In the genomic region with DNA sequence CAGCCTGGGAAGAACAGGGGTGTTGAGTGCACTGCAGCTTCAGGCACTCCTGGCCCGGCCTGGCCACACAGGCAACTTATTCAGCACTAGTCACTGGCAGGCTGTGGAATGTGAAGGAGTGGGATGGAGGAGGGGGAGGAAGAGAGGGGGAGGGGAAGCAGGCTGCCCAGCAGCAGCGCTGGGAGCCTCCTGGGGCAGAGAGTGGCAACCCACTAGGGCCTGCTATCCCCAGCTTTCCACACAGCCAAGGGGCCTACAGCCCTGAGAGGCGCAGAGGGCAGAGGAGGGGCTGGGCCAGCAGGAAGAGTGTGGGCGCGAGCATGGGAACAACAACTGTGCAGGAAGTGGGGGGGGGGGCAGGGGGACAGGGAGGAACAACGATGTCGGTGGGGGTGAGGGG, we compare ENCODE assay signal across 8 mouse cellular contexts. TPM values are rescaled to one million over a fixed set of nuclear protein-coding genes. Genes with fewer than 3 reads are reported as not detected.
DNase-seq lines count a peak whose midpoint lies in the region; ATAC-seq and TF ChIP-seq lines count a peak whose summit lies in the region.

No protein-coding gene starts in this region.

- H3K4me1 ChIP-seq in spleen, adult 2 months (ENCODE audit: control insufficient read depth, insufficient read depth, insufficient read length), result peaks cover 19% of the 10 kb centered on the region
- H3K4me1 ChIP-seq in heart, embryonic 13.5 days, result peaks cover 48% of the 10 kb centered on the region
- peaks cover 46% of the 10 kb centered on the region for H3K4me1 ChIP-seq in limb, embryonic 15.5 days
- H3K4me1 ChIP-seq in midbrain, postnatal 0 days (ENCODE audit: insufficient read depth, low read length), result peaks cover 8% of the 10 kb centered on the region

- peak; percentile 24; the same call in 1 of the 2 replicates for ATAC-seq in heart, embryonic 13.5 days (ENCODE audit: extremely low read depth, insufficient number of reproducible peaks, low FRiP score, low TSS enrichment)
- ATAC-seq in limb, embryonic 15.5 days (ENCODE audit: insufficient number of reproducible peaks, low FRiP score, low TSS enrichment, low read depth), result peak; percentile 64; the same call in 1 of the 2 replicates
- ATAC-seq in midbrain, postnatal 0 days (ENCODE audit: low FRiP score), result no peak
- no peak for ATAC-seq in granulocyte monocyte progenitor cell, adult 5-6 weeks (replicated peaks; ENCODE audit: poor library complexity, severe bottlenecking)

- peak overlapping the region; percentile 57 for H3K4me2 ChIP-seq in heart, embryonic 13.5 days
- peak overlapping the region; percentile 17; the same call in 1 of the 2 replicates for H3K4me2 ChIP-seq in limb, embryonic 15.5 days
- H3K4me2 ChIP-seq in midbrain, postnatal 0 days (ENCODE audit: low read depth, low read length, poor library complexity, severe bottlenecking), result no peak overlapping the region

- H3K9ac ChIP-seq in heart, embryonic 13.5 days, result peak overlapping the region; percentile 72
- H3K9ac ChIP-seq in limb, embryonic 15.5 days, result no peak overlapping the region
- H3K9ac ChIP-seq in midbrain, postnatal 0 days (replicated peaks; ENCODE audit: low read length, poor library complexity, severe bottlenecking), result 0 out of 2 replicates have a peak overlapping the region, but pooled peaks have one; percentile 13

- peak overlapping the region; percentile 56 for H3K27ac ChIP-seq in spleen, adult 2 months (ENCODE audit: insufficient read depth, low read length)
- peak overlapping the region; percentile 91 for H3K27ac ChIP-seq in heart, embryonic 13.5 days (replicated peaks)
- H3K27ac ChIP-seq in limb, embryonic 15.5 days, result peak overlapping the region; percentile 67
- H3K27ac ChIP-seq in midbrain, postnatal 0 days (ENCODE audit: low read depth, low read length), result 0 out of 2 replicates have a peak overlapping the region, but pooled peaks have one; percentile 12

- TF ChIP-seq POLR2A in spleen, adult 2 months (IDR thresholded peaks at IDR 0.05; ENCODE audit: low read depth, low read length), result no peak

- DNase-seq in spleen, adult 2 months (ENCODE audit: low read depth in 1 of 2, low spot score in 2 of 2), result peak in 1 of 2 experiments; percentile 34
- DNase-seq in spleen, adult 18-20 months, result no peak
- DNase-seq in midbrain, postnatal 0 days (ENCODE audit: low spot score), result no peak
- DNase-seq in cerebellum, adult 18-20 months, result no peak
- no peak for DNase-seq in adrenal gland, adult 8-10 months

- H3K27me3 ChIP-seq in spleen, adult 2 months (ENCODE audit: control insufficient read depth, insufficient read depth, low read length), result no peaks in the 10 kb centered on the region
- H3K27me3 ChIP-seq in heart, embryonic 13.5 days (replicated peaks), result no peaks in the 10 kb centered on the region
- H3K27me3 ChIP-seq in limb, embryonic 15.5 days, result no peaks in the 10 kb centered on the region
- H3K27me3 ChIP-seq in midbrain, postnatal 0 days (ENCODE audit: insufficient read depth, low read length), result no peaks in the 10 kb centered on the region

- H3K36me3 ChIP-seq in spleen, adult 2 months (ENCODE audit: control insufficient read depth, insufficient read depth, low read length), result peaks cover 23% of the 10 kb centered on the region
- H3K36me3 ChIP-seq in heart, embryonic 13.5 days, result peaks cover 60% of the 10 kb centered on the region
- H3K36me3 ChIP-seq in limb, embryonic 15.5 days, result peaks cover 42% of the 10 kb centered on the region
- H3K36me3 ChIP-seq in midbrain, postnatal 0 days (ENCODE audit: insufficient read depth, low read length), result peaks cover 20% of the 10 kb centered on the region

- H3K9me3 ChIP-seq in heart, embryonic 13.5 days, result no peaks in the 10 kb centered on the region
- no peaks in the 10 kb centered on the region for H3K9me3 ChIP-seq in limb, embryonic 15.5 days
- H3K9me3 ChIP-seq in midbrain, postnatal 0 days (ENCODE audit: low read length), result no peaks in the 10 kb centered on the region

- 22% methylated on average over 7 of the region's 7 CpGs for WGBS in spleen, adult 2 months
- WGBS in heart, embryonic 13.5 days, result 7% methylated on average over 7 of the region's 7 CpGs
- 8% methylated on average over 7 of the region's 7 CpGs for WGBS in limb, embryonic 15.5 days
- WGBS in midbrain, postnatal 0 days, result 12% methylated on average over 5 of the region's 7 CpGs

- H3K4me3 ChIP-seq in spleen, adult 2 months (ENCODE audit: extremely low read depth, insufficient read depth, insufficient read length), result peak overlapping the region; percentile 29; the same call in 1 of the 2 replicates
- H3K4me3 ChIP-seq in heart, embryonic 13.5 days, result peak overlapping the region; percentile 20
- no peak overlapping the region for H3K4me3 ChIP-seq in limb, embryonic 15.5 days
- no peak overlapping the region for H3K4me3 ChIP-seq in midbrain, postnatal 0 days (ENCODE audit: low read depth, low read length)

- no peak for TF ChIP-seq CTCF in spleen, adult 2 months (IDR thresholded peaks at IDR 0.05; ENCODE audit: extremely low read depth, insufficient read depth, insufficient read length, insufficient replicate concordance)
- no peak for TF ChIP-seq CTCF in midbrain, postnatal 0 days (IDR thresholded peaks at IDR 0.05)

RNA-seq across cellular contexts. Expression of gene Frmd8, which starts 3.8 kb away (rescaled TPM):
- polyA plus RNA-seq in spleen, adult 2 months (2012; rRNA removed), result 42.3 and 43.9 TPM in 2 replicates
- polyA plus RNA-seq in heart, embryonic 13.5 days (2015; fragmentation: Nextera tagmentation; extraction: Ambion mirVana), result 27.4 and 29.0 TPM in 2 replicates
- 28.4 and 31.3 TPM in 2 replicates for polyA plus RNA-seq in limb, embryonic 15.5 days (2015; fragmentation: Nextera tagmentation; extraction: Ambion mirVana)
- 11.2 and 19.1 TPM in 2 replicates for total RNA-seq in midbrain, postnatal 0 days (2014; rRNA removed)
- polyA plus RNA-seq in midbrain, postnatal 0 days (2015; fragmentation: Nextera tagmentation; extraction: Ambion mirVana), result 11.2 and 11.7 TPM in 2 replicates
- 17.9 and 25.4 TPM in 2 replicates for total RNA-seq in granulocyte monocyte progenitor cell, adult 5-6 weeks (2014; fragmentation: Nextera tagmentation)
- 19.0 and 28.4 TPM in 2 replicates for total RNA-seq in granulocyte monocyte progenitor cell, adult 5-6 weeks (2017)
- total RNA-seq in adrenal gland, adult 8-10 months (2022), result 10 to 100 TPM; 47.6 to 55.2 (median 53.4) TPM

RNA-seq across cellular contexts. Expression of gene Slc25a45, which starts 6.3 kb away (rescaled TPM):
- 36.6 and 37.6 TPM in 2 replicates for polyA plus RNA-seq in spleen, adult 2 months (2012; rRNA removed)
- 3.7 and 4.2 TPM in 2 replicates for polyA plus RNA-seq in heart, embryonic 13.5 days (2015; fragmentation: Nextera tagmentation; extraction: Ambion mirVana)
- 3.4 and 5.2 TPM in 2 replicates for polyA plus RNA-seq in limb, embryonic 15.5 days (2015; fragmentation: Nextera tagmentation; extraction: Ambion mirVana)
- total RNA-seq in midbrain, postnatal 0 days (2014; rRNA removed), result 3.7 and 4.8 TPM in 2 replicates
- polyA plus RNA-seq in midbrain, postnatal 0 days (2015; fragmentation: Nextera tagmentation; extraction: Ambion mirVana), result 2.1 and 2.7 TPM in 2 replicates
- 38.2 and 44.5 TPM in 2 replicates for total RNA-seq in granulocyte monocyte progenitor cell, adult 5-6 weeks (2014; fragmentation: Nextera tagmentation)
- total RNA-seq in granulocyte monocyte progenitor cell, adult 5-6 weeks (2017), result 35.5 and 35.6 TPM in 2 replicates
- total RNA-seq in adrenal gland, adult 8-10 months (2022), result 10 to 100 TPM; 12.8 to 21.7 (median 17.5) TPM

RNA-seq across cellular contexts. Expression of gene Tigd3, which starts 22.7 kb away (rescaled TPM):
- polyA plus RNA-seq in spleen, adult 2 months (2012; rRNA removed), result 1.3 TPM in 2 replicates
- polyA plus RNA-seq in heart, embryonic 13.5 days (2015; fragmentation: Nextera tagmentation; extraction: Ambion mirVana), result 1.9 and 2.0 TPM in 2 replicates
- polyA plus RNA-seq in limb, embryonic 15.5 days (2015; fragmentation: Nextera tagmentation; extraction: Ambion mirVana), result 3.1 TPM in 2 replicates
- total RNA-seq in midbrain, postnatal 0 days (2014; rRNA removed), result 9.0 and 11.4 TPM in 2 replicates
- 10.6 and 10.9 TPM in 2 replicates for polyA plus RNA-seq in midbrain, postnatal 0 days (2015; fragmentation: Nextera tagmentation; extraction: Ambion mirVana)
- 1.1 and 2.5 TPM in 2 replicates for total RNA-seq in granulocyte monocyte progenitor cell, adult 5-6 weeks (2014; fragmentation: Nextera tagmentation)
- total RNA-seq in granulocyte monocyte progenitor cell, adult 5-6 weeks (2017), result 2.3 and 4.4 TPM in 2 replicates
- 1 to 10 TPM in 3 of 4 experiments, under 1 TPM in 1; 0.93 to 3.5 (median 1.6) TPM for total RNA-seq in adrenal gland, adult 8-10 months (2022)

RNA-seq across cellular contexts. Expression of gene Dpf2, which starts 41.5 kb away (rescaled TPM):
- polyA plus RNA-seq in spleen, adult 2 months (2012; rRNA removed), result 59.9 and 74.8 TPM in 2 replicates
- polyA plus RNA-seq in heart, embryonic 13.5 days (2015; fragmentation: Nextera tagmentation; extraction: Ambion mirVana), result 98.1 and 104 TPM in 2 replicates
- polyA plus RNA-seq in limb, embryonic 15.5 days (2015; fragmentation: Nextera tagmentation; extraction: Ambion mirVana), result 117 and 125 TPM in 2 replicates
- 52.9 and 84.7 TPM in 2 replicates for total RNA-seq in midbrain, postnatal 0 days (2014; rRNA removed)
- 57.7 and 61.0 TPM in 2 replicates for polyA plus RNA-seq in midbrain, postnatal 0 days (2015; fragmentation: Nextera tagmentation; extraction: Ambion mirVana)
- total RNA-seq in granulocyte monocyte progenitor cell, adult 5-6 weeks (2014; fragmentation: Nextera tagmentation), result 97.3 and 126 TPM in 2 replicates
- total RNA-seq in granulocyte monocyte progenitor cell, adult 5-6 weeks (2017), result 62.7 and 108 TPM in 2 replicates
- total RNA-seq in adrenal gland, adult 8-10 months (2022), result 100 to 1,000 TPM in 3 of 4 experiments, 10 to 100 TPM in 1; 93.7 to 147 (median 129) TPM

RNA-seq across cellular contexts. Expression of gene Cdc42ep2, which starts 53.3 kb away (rescaled TPM):
- polyA plus RNA-seq in spleen, adult 2 months (2012; rRNA removed), result 8.1 and 8.2 TPM in 2 replicates
- polyA plus RNA-seq in heart, embryonic 13.5 days (2015; fragmentation: Nextera tagmentation; extraction: Ambion mirVana), result 8.9 and 9.3 TPM in 2 replicates
- polyA plus RNA-seq in limb, embryonic 15.5 days (2015; fragmentation: Nextera tagmentation; extraction: Ambion mirVana), result 9.2 and 12.6 TPM in 2 replicates
- 20.6 and 28.4 TPM in 2 replicates for total RNA-seq in midbrain, postnatal 0 days (2014; rRNA removed)
- 19.2 and 20.9 TPM in 2 replicates for polyA plus RNA-seq in midbrain, postnatal 0 days (2015; fragmentation: Nextera tagmentation; extraction: Ambion mirVana)
- total RNA-seq in granulocyte monocyte progenitor cell, adult 5-6 weeks (2014; fragmentation: Nextera tagmentation), result 0.23 TPM in 1 of 2 replicates, not detected in the other
- total RNA-seq in granulocyte monocyte progenitor cell, adult 5-6 weeks (2017), result not detected in 2 replicates
- total RNA-seq in adrenal gland, adult 8-10 months (2022), result 1 to 10 TPM; 4.9 to 9.6 (median 8.3) TPM

Comparison
In these comparisons a context has a peak if more than half of its experiments do, and no peak if none do; other contexts are left out.
1. H3K27ac ChIP-seq: peak in every context shown above with its lines; median percentile 91 in heart, embryonic 13.5 days; 67 in limb, embryonic 15.5 days; 56 in spleen, adult 2 months; 12 in midbrain, postnatal 0 days.
2. H3K4me3 ChIP-seq: peak in spleen, adult 2 months (single experiment) and heart, embryonic 13.5 days (single experiment); none in limb, embryonic 15.5 days (single experiment) and midbrain, postnatal 0 days (single experiment).
3. ATAC-seq: peak in heart, embryonic 13.5 days (single experiment) and limb, embryonic 15.5 days (single experiment); none in midbrain, postnatal 0 days (single experiment) and granulocyte monocyte progenitor cell, adult 5-6 weeks (single experiment).